Mouse (Mus musculus) frontal cortex, adult (tissue): ENCODE measurements at regions not wholly inside any gene's neighbourhood (a gene's known extent, or its start where the extent isn't known, plus 50 kb on each side); places are given as distances from the start of the nearest gene placed in this dataset.

Source experiments
- ATAC-seq: cut with Nextera tagmentation; 2 replicates; pipeline ENCODE4 v1.9.2; 2017; ENCODE audit warnings: mild to moderate bottlenecking, moderate library complexity, mixed read lengths; ENCODE audit not compliant: low TSS enrichment

GRCm38 (mm10) chr5:83091483-83091882 lies 263.5 kb downstream of the Tecrl start:
- ATAC-seq = peak; percentile 77

GRCm38 (mm10) chr5:83054819-83055218 lies 300.2 kb downstream of the Tecrl start:
- peak; percentile 100 for ATAC-seq

GRCm38 (mm10) chr5:83047214-83047613 lies 307.8 kb downstream of the Tecrl start:
- ATAC-seq = no peak

GRCm38 (mm10) chr5:83029703-83030102 lies 325.3 kb downstream of the Tecrl start:
- ATAC-seq = no peak

GRCm38 (mm10) chr5:83006038-83006437 lies 349.0 kb downstream of the Tecrl start:
- ATAC-seq = no peak

- ATAC-seq = no peak
Observed at GRCm38 (mm10) chr5:82989056-82989455, 365.9 kb downstream of the Tecrl start.

- no peak for ATAC-seq
Observed at GRCm38 (mm10) chr5:82969315-82969714, 385.7 kb downstream of the Tecrl start.

- no peak for ATAC-seq
Observed at GRCm38 (mm10) chr5:82966824-82967223, 388.2 kb downstream of the Tecrl start.

- ATAC-seq = peak; percentile 96
Observed at GRCm38 (mm10) chr5:82966180-82966579, 388.8 kb downstream of the Tecrl start.

GRCm38 (mm10) chr5:82964513-82964912 lies 390.5 kb downstream of the Tecrl start:
- ATAC-seq = peak; percentile 82

GRCm38 (mm10) chr5:82956012-82956411 lies 399.0 kb downstream of the Tecrl start:
- ATAC-seq = no peak

- ATAC-seq = no peak
Observed at GRCm38 (mm10) chr5:82947060-82947459, 407.9 kb downstream of the Tecrl start.

GRCm38 (mm10) chr5:82939786-82940185 lies 415.2 kb downstream of the Tecrl start:
- no peak for ATAC-seq

- peak; percentile 75 for ATAC-seq
Observed at GRCm38 (mm10) chr5:82899347-82899746, 455.6 kb downstream of the Tecrl start.

- peak; percentile 64 for ATAC-seq
Observed at GRCm38 (mm10) chr5:82898912-82899311, 456.1 kb downstream of the Tecrl start.

GRCm38 (mm10) chr5:82898389-82898788 lies 456.6 kb downstream of the Tecrl start:
- peak; percentile 97 for ATAC-seq

- no peak for ATAC-seq
Observed at GRCm38 (mm10) chr5:82869264-82869663, 485.7 kb downstream of the Tecrl start.

GRCm38 (mm10) chr5:82864347-82864746 lies 490.6 kb downstream of the Tecrl start:
- peak; percentile 62; the same call in 1 of the 2 replicates for ATAC-seq

GRCm38 (mm10) chr5:82825327-82825726 lies 529.7 kb downstream of the Tecrl start:
- ATAC-seq = peak; percentile 31; the same call in 1 of the 2 replicates

GRCm38 (mm10) chr5:82793197-82793596 lies 561.8 kb downstream of the Tecrl start:
- no peak for ATAC-seq
